Mouse (Mus musculus): ENCODE results near the gene Tmem94. TPM values are rescaled to one million over a fixed set of nuclear protein-coding genes. Genes with fewer than 3 reads are reported as not detected.

Gene Tmem94
- polyA plus RNA-seq, 1 experiment from 2014 or later = 12.4 TPM

GRCm38 (mm10) chr11:115775821-115776665 is 10.8 kb downstream of the Tmem94 start:
- H3K36me3 ChIP-seq (ENCODE audit: control insufficient read depth, insufficient read depth, low read length) = peaks cover 6% of the 10 kb centered on the region
- H3K27me3 ChIP-seq (replicated peaks; ENCODE audit: control insufficient read depth, insufficient read depth, low read length) = no peaks in the 10 kb centered on the region
- peaks cover 27% of the 10 kb centered on the region for H3K4me1 ChIP-seq (ENCODE audit: control insufficient read depth, insufficient read depth, low read length)
- H3K9ac ChIP-seq (ENCODE audit: low read length) = peak overlapping the region; percentile 5; the same call in 1 of the 2 replicates
- no peak overlapping the region for H3K27ac ChIP-seq (ENCODE audit: low read depth, low read length)
- peak; percentile 17 for DNase-seq (ENCODE audit: low spot score)
- no peak overlapping the region for H3K4me3 ChIP-seq (ENCODE audit: low read depth, low read length)
- no peak overlapping the region for H3K4me2 ChIP-seq (ENCODE audit: low read length)
- ATAC-seq = no peak
- no peaks in the 10 kb centered on the region for H3K9me3 ChIP-seq (replicated peaks; ENCODE audit: control insufficient read depth, low read length)
- 33% methylated on average over 18 of the region's 18 CpGs for WGBS

- H3K4me1 ChIP-seq (ENCODE audit: control insufficient read depth, insufficient read depth, low read length) = peaks cover 29% of the 10 kb centered on the region
- H3K27me3 ChIP-seq (replicated peaks; ENCODE audit: control insufficient read depth, insufficient read depth, low read length) = no peaks in the 10 kb centered on the region
- H3K9ac ChIP-seq (ENCODE audit: low read length) = no peak overlapping the region
- no peak overlapping the region for H3K4me3 ChIP-seq (ENCODE audit: low read depth, low read length)
- H3K9me3 ChIP-seq (replicated peaks; ENCODE audit: control insufficient read depth, low read length) = no peaks in the 10 kb centered on the region
- H3K36me3 ChIP-seq (ENCODE audit: control insufficient read depth, insufficient read depth, low read length) = peaks cover 6% of the 10 kb centered on the region
- no peak overlapping the region for H3K4me2 ChIP-seq (ENCODE audit: low read length)
- no peak for ATAC-seq
- no peak overlapping the region for H3K27ac ChIP-seq (ENCODE audit: low read depth, low read length)
- no peak for DNase-seq (ENCODE audit: low spot score)
- WGBS = 35% methylated on average over 9 of the region's 9 CpGs
Measured at GRCm38 (mm10) chr11:115776954-115777353, 11.7 kb downstream of the Tmem94 start.

GRCm38 (mm10) chr11:115777487-115778335 is 12.5 kb downstream of the Tmem94 start:
- no peak overlapping the region for H3K4me3 ChIP-seq (ENCODE audit: low read depth, low read length)
- no peak overlapping the region for H3K9ac ChIP-seq (ENCODE audit: low read length)
- H3K9me3 ChIP-seq (replicated peaks; ENCODE audit: control insufficient read depth, low read length) = no peaks in the 10 kb centered on the region
- DNase-seq (ENCODE audit: low spot score) = no peak
- H3K4me2 ChIP-seq (ENCODE audit: low read length) = no peak overlapping the region
- peaks cover 6% of the 10 kb centered on the region for H3K36me3 ChIP-seq (ENCODE audit: control insufficient read depth, insufficient read depth, low read length)
- no peaks in the 10 kb centered on the region for H3K27me3 ChIP-seq (replicated peaks; ENCODE audit: control insufficient read depth, insufficient read depth, low read length)
- ATAC-seq = no peak
- H3K27ac ChIP-seq (ENCODE audit: low read depth, low read length) = no peak overlapping the region
- peaks cover 29% of the 10 kb centered on the region for H3K4me1 ChIP-seq (ENCODE audit: control insufficient read depth, insufficient read depth, low read length)
- 82% methylated on average over 17 of the region's 17 CpGs for WGBS

GRCm38 (mm10) chr11:115779038-115779571 is 13.9 kb downstream of the Tmem94 start:
- Histone ChIP-seq H3K27ac (ENCODE audit: low read depth, low read length) (peak overlapping the region; percentile 68), H3K27me3 (replicated peaks; ENCODE audit: control insufficient read depth, insufficient read depth, low read length) (no peaks in the 10 kb centered on the region), H3K4me1 (ENCODE audit: control insufficient read depth, insufficient read depth, low read length) (peaks cover 29% of the 10 kb centered on the region), H3K9ac (ENCODE audit: low read length) (no peak overlapping the region), H3K36me3 (ENCODE audit: control insufficient read depth, insufficient read depth, low read length) (peaks cover 6% of the 10 kb centered on the region), H3K9me3 (replicated peaks; ENCODE audit: control insufficient read depth, low read length) (no peaks in the 10 kb centered on the region), H3K4me3 (ENCODE audit: low read depth, low read length) (no peak overlapping the region), H3K4me2 (ENCODE audit: low read length) (no peak overlapping the region)
- WGBS = 7% methylated on average over 9 of the region's 9 CpGs
- ATAC-seq = peak; percentile 49
- DNase-seq (ENCODE audit: low spot score) = peak; percentile 65

- ATAC-seq (peak; percentile 69), DNase-seq (ENCODE audit: low spot score) (peak; percentile 85)
- Histone ChIP-seq H3K4me1 (ENCODE audit: control insufficient read depth, insufficient read depth, low read length) (peaks cover 29% of the 10 kb centered on the region), H3K9ac (ENCODE audit: low read length) (peak overlapping the region; percentile 50), H3K4me2 (ENCODE audit: low read length) (peak overlapping the region; percentile 47), H3K36me3 (ENCODE audit: control insufficient read depth, insufficient read depth, low read length) (peaks cover 6% of the 10 kb centered on the region), H3K4me3 (ENCODE audit: low read depth, low read length) (peak overlapping the region; percentile 8), H3K27ac (ENCODE audit: low read depth, low read length) (peak overlapping the region; percentile 82), H3K9me3 (replicated peaks; ENCODE audit: control insufficient read depth, low read length) (no peaks in the 10 kb centered on the region), H3K27me3 (replicated peaks; ENCODE audit: control insufficient read depth, insufficient read depth, low read length) (no peaks in the 10 kb centered on the region)
- 6% methylated on average over 20 of the region's 20 CpGs for WGBS
Measured at GRCm38 (mm10) chr11:115780141-115781070, 15.2 kb downstream of the Tmem94 start.

GRCm38 (mm10) chr11:115786473-115786872 is 21.2 kb downstream of the Tmem94 start:
- no peaks in the 10 kb centered on the region for H3K9me3 ChIP-seq (replicated peaks; ENCODE audit: control insufficient read depth, low read length)
- ATAC-seq (no peak), DNase-seq (ENCODE audit: low spot score) (no peak)
- no peak overlapping the region for H3K27ac ChIP-seq (ENCODE audit: low read depth, low read length)
- no peaks in the 10 kb centered on the region for H3K4me1 ChIP-seq (ENCODE audit: control insufficient read depth, insufficient read depth, low read length)
- no peak overlapping the region for H3K4me3 ChIP-seq (ENCODE audit: low read depth, low read length)
- H3K27me3 ChIP-seq (replicated peaks; ENCODE audit: control insufficient read depth, insufficient read depth, low read length) = no peaks in the 10 kb centered on the region
- no peak overlapping the region for H3K4me2 ChIP-seq (ENCODE audit: low read length)
- WGBS = 78% methylated on average over 6 of the region's 6 CpGs
- peaks cover 44% of the 10 kb centered on the region for H3K36me3 ChIP-seq (ENCODE audit: control insufficient read depth, insufficient read depth, low read length)
- 0 out of 2 replicates have a peak overlapping the region, but pooled peaks have one; percentile 5 for H3K9ac ChIP-seq (ENCODE audit: low read length)

- H3K9me3 ChIP-seq (replicated peaks; ENCODE audit: control insufficient read depth, low read length) = no peaks in the 10 kb centered on the region
- no peak overlapping the region for H3K9ac ChIP-seq (ENCODE audit: low read length)
- H3K4me2 ChIP-seq (ENCODE audit: low read length) = no peak overlapping the region
- H3K36me3 ChIP-seq (ENCODE audit: control insufficient read depth, insufficient read depth, low read length) = peaks cover 77% of the 10 kb centered on the region
- WGBS = 93% methylated on average over 7 of the region's 7 CpGs
- H3K27ac ChIP-seq (ENCODE audit: low read depth, low read length) = no peak overlapping the region
- no peak for DNase-seq (ENCODE audit: low spot score)
- H3K27me3 ChIP-seq (replicated peaks; ENCODE audit: control insufficient read depth, insufficient read depth, low read length) = no peaks in the 10 kb centered on the region
- no peaks in the 10 kb centered on the region for H3K4me1 ChIP-seq (ENCODE audit: control insufficient read depth, insufficient read depth, low read length)
- no peak overlapping the region for H3K4me3 ChIP-seq (ENCODE audit: low read depth, low read length)
- no peak for ATAC-seq
Measured at GRCm38 (mm10) chr11:115789787-115790186, 24.6 kb downstream of the Tmem94 start.

GRCm38 (mm10) chr11:115791919-115792318 is 26.7 kb downstream of the Tmem94 start:
- Histone ChIP-seq H3K36me3 (ENCODE audit: control insufficient read depth, insufficient read depth, low read length) (peaks cover 93% of the 10 kb centered on the region), H3K4me3 (ENCODE audit: low read depth, low read length) (no peak overlapping the region), H3K9ac (ENCODE audit: low read length) (no peak overlapping the region), H3K9me3 (replicated peaks; ENCODE audit: control insufficient read depth, low read length) (no peaks in the 10 kb centered on the region), H3K4me2 (ENCODE audit: low read length) (no peak overlapping the region), H3K27me3 (replicated peaks; ENCODE audit: control insufficient read depth, insufficient read depth, low read length) (no peaks in the 10 kb centered on the region), H3K4me1 (ENCODE audit: control insufficient read depth, insufficient read depth, low read length) (no peaks in the 10 kb centered on the region), H3K27ac (ENCODE audit: low read depth, low read length) (no peak overlapping the region)
- DNase-seq (ENCODE audit: low spot score) = no peak
- no peak for ATAC-seq
- WGBS = 95% methylated on average over 16 of the region's 16 CpGs
